Mouse (Mus musculus) retina, adult 2 months (tissue): ENCODE measurements at regions not wholly inside any gene's neighbourhood (a gene's known extent, or its start where the extent isn't known, plus 50 kb on each side); places are given as distances from the start of the nearest gene placed in this dataset.

Source experiments
- DNase-seq: peaks from one replicate; pipeline ENCODE4 v3.0.0-alpha.2; 2012; ENCODE audit warnings: low read depth, low spot score

GRCm38 (mm10) chr2:106538329-106538728, 154.7 kb upstream of the Mpped2 start:
- no peak for DNase-seq

- no peak for DNase-seq
Observed at GRCm38 (mm10) chr2:106540176-106540575, 152.9 kb upstream of the Mpped2 start.

GRCm38 (mm10) chr2:106547117-106547516, 146.0 kb upstream of the Mpped2 start:
- DNase-seq: no peak

- no peak for DNase-seq
Observed at GRCm38 (mm10) chr2:106553666-106554065, 139.4 kb upstream of the Mpped2 start.

- no peak for DNase-seq
Observed at GRCm38 (mm10) chr2:106561571-106562090, 131.4 kb upstream of the Mpped2 start.

- DNase-seq: no peak
Observed at GRCm38 (mm10) chr2:106570226-106570625, 122.8 kb upstream of the Mpped2 start.

- DNase-seq: no peak
Observed at GRCm38 (mm10) chr2:106571346-106571745, 121.7 kb upstream of the Mpped2 start.

GRCm38 (mm10) chr2:106571913-106572312, 121.2 kb upstream of the Mpped2 start:
- no peak for DNase-seq

- DNase-seq: no peak
Observed at GRCm38 (mm10) chr2:106576746-106577323, 116.2 kb upstream of the Mpped2 start.

- DNase-seq: no peak
Observed at GRCm38 (mm10) chr2:106578062-106578461, 115.0 kb upstream of the Mpped2 start.

GRCm38 (mm10) chr2:106580663-106581062, 112.4 kb upstream of the Mpped2 start:
- no peak for DNase-seq

GRCm38 (mm10) chr2:106621251-106621650, 71.8 kb upstream of the Mpped2 start:
- DNase-seq: no peak

GRCm38 (mm10) chr2:106622326-106622725, 70.7 kb upstream of the Mpped2 start:
- DNase-seq: no peak

- no peak for DNase-seq
Observed at GRCm38 (mm10) chr2:106623680-106624079, 69.4 kb upstream of the Mpped2 start.

- no peak for DNase-seq
Observed at GRCm38 (mm10) chr2:106631986-106632385, 61.1 kb upstream of the Mpped2 start.
